Mouse (Mus musculus) brain, embryonic 14.5 days (tissue): ENCODE measurements around the gene Btk.

Source experiments
- CTCF ChIP-seq: fragments of 200-500 bp; IDR thresholded peaks from 2 replicates; pipeline ENCODE4 v1.5.1; 2012; ENCODE audit warnings: inconsistent platforms, mild to moderate bottlenecking, moderate library complexity, borderline replicate concordance; ENCODE audit not compliant: insufficient read depth, insufficient read length; ENCODE audit errors: extremely low read depth
- POLR2A ChIP-seq: fragments of 200-500 bp; IDR thresholded peaks from 2 replicates; pipeline ENCODE4 v1.6.1; 2012; ENCODE audit warnings: mild to moderate bottlenecking, inconsistent platforms, borderline replicate concordance; ENCODE audit not compliant: poor library complexity, insufficient read depth, insufficient read length, severe bottlenecking; ENCODE audit errors: extremely low read depth

DNA sequence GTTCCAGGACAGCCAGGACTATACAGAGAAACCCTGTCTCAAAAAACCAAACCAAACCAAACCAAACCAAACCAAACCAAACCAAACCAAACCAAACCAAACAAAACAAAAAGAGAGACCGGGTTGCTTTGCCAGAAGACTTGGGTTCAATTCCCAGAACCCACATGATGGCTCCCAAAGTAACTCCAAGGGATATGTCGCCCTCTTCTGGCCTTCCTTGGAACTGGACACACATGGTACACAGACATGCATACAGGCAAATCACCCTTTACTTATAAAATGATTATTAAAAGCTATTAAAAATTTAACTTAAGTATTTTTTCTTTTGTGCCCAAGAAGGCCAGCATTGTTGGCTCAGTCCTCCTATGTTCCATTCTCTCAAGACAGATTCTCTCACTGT lies 30.9 kb upstream of the Btk start:
- TF ChIP-seq CTCF, result peak; percentile 16; the same call in 1 of the 2 replicates
- TF ChIP-seq POLR2A, result no peak
